Comparison of ENCODE assay signal across 9 mouse cellular contexts in genomic region chrX:20770697-20771381, GRCm38 (mm10). TPM values are rescaled to one million over a fixed set of nuclear protein-coding genes. Genes with fewer than 3 reads are reported as not detected.
A peak's percentile ranks its signal among the peaks of the same experiment; 100 is the strongest.
DNase-seq lines count a peak whose midpoint lies in the region; ATAC-seq and TF ChIP-seq lines count a peak whose summit lies in the region.
"Had no signal": no experiment of that assay in that cellular context is flagged by ENCODE, and none has a peak within 500 bp of the region (broad histone marks: within the 10 kb centered on the region; RNA-seq: fewer than 3 reads in every experiment).

No protein-coding gene starts in this region.

- no peak overlapping the region for H3K4me2 ChIP-seq in embryonic facial prominence, embryonic 14.5 days (ENCODE audit: low read depth, low read length)
- H3K4me2 ChIP-seq in lung, embryonic 16.5 days (ENCODE audit: low read depth, low read length): no peak overlapping the region

- H3K36me3 ChIP-seq in ES-Bruce4 (ENCODE audit: control insufficient read depth, insufficient read depth, low read length, poor library complexity, severe bottlenecking): no peaks in the 10 kb centered on the region
- no peaks in the 10 kb centered on the region for H3K36me3 ChIP-seq in embryonic facial prominence, embryonic 14.5 days (ENCODE audit: control insufficient read depth, insufficient read depth, low read length)
- no peaks in the 10 kb centered on the region for H3K36me3 ChIP-seq in lung, embryonic 16.5 days (ENCODE audit: control insufficient read depth, insufficient read depth, low read length)

- H3K4me1 ChIP-seq in ES-Bruce4 (ENCODE audit: control insufficient read depth, insufficient read depth, low read length): no peaks in the 10 kb centered on the region
- H3K4me1 ChIP-seq in embryonic facial prominence, embryonic 14.5 days (ENCODE audit: control insufficient read depth, insufficient read depth, low read length): no peaks in the 10 kb centered on the region
- H3K4me1 ChIP-seq in lung, embryonic 16.5 days (replicated peaks; ENCODE audit: control insufficient read depth, insufficient read depth, low read length): no peaks in the 10 kb centered on the region

- intact Hi-C loops in heart, postnatal 10 days (cut with DNase I): loop anchor here (1.0 kb wide), 2 partner anchors 109 to 113 kb away; partner anchors contain the start of gene Uba1

- H3K27me3 ChIP-seq in ES-Bruce4 (ENCODE audit: control insufficient read depth, insufficient read depth, low read length, poor library complexity, severe bottlenecking): no peaks in the 10 kb centered on the region
- H3K27me3 ChIP-seq in embryonic facial prominence, embryonic 14.5 days (replicated peaks; ENCODE audit: control insufficient read depth, insufficient read depth, low read length): no peaks in the 10 kb centered on the region
- no peaks in the 10 kb centered on the region for H3K27me3 ChIP-seq in lung, embryonic 16.5 days (ENCODE audit: control insufficient read depth, insufficient read depth, low read depth, low read length)

- H3K27ac ChIP-seq in ES-Bruce4 (ENCODE audit: insufficient read depth, low read length): peak overlapping the region; percentile 94
- H3K27ac ChIP-seq in embryonic facial prominence, embryonic 14.5 days (replicated peaks; ENCODE audit: low read depth, low read length): no peak overlapping the region
- H3K27ac ChIP-seq in lung, embryonic 16.5 days (ENCODE audit: low read length): no peak overlapping the region
- H3K27ac ChIP-seq: macrophage had no signal

- H3K4me3 ChIP-seq in ES-Bruce4 (ENCODE audit: low read depth, low read length): no peak overlapping the region
- no peak overlapping the region for H3K4me3 ChIP-seq in embryonic facial prominence, embryonic 14.5 days (ENCODE audit: low read depth, low read length)
- no peak overlapping the region for H3K4me3 ChIP-seq in lung, embryonic 16.5 days (ENCODE audit: low read length)

- peak; percentile 76; the same call in 1 of the 2 replicates for ATAC-seq in embryonic facial prominence, embryonic 14.5 days (ENCODE audit: low read depth)
- peak; percentile 66; the same call in 1 of the 2 replicates for ATAC-seq in lung, embryonic 16.5 days (ENCODE audit: low read depth)

- no peak for TF ChIP-seq POLR2A in ES-Bruce4 (IDR thresholded peaks at IDR 0.05; ENCODE audit: insufficient read depth, low read length)

- no peak overlapping the region for H3K9ac ChIP-seq in ES-Bruce4 (ENCODE audit: low read depth, poor library complexity, severe bottlenecking)
- H3K9ac ChIP-seq in embryonic facial prominence, embryonic 14.5 days (ENCODE audit: low read depth, low read length): no peak overlapping the region
- no peak overlapping the region for H3K9ac ChIP-seq in lung, embryonic 16.5 days (ENCODE audit: low read length)

- WGBS in embryonic facial prominence, embryonic 14.5 days: 15% methylated on average over 1 of the region's 1 CpGs
- WGBS in lung, embryonic 16.5 days: 4% methylated on average over 1 of the region's 1 CpGs

- peak; percentile 73 for TF ChIP-seq CTCF in ES-Bruce4 (IDR thresholded peaks at IDR 0.05; ENCODE audit: low read depth, low read length)

- TF ChIP-seq EP300 in ES-Bruce4 (IDR thresholded peaks at IDR 0.05; ENCODE audit: insufficient read depth, low read depth, low read length): no peak

- no peaks in the 10 kb centered on the region for H3K9me3 ChIP-seq in ES-Bruce4 (replicated peaks; ENCODE audit: control insufficient read depth, insufficient read depth, low read length, poor library complexity, severe bottlenecking)
- H3K9me3 ChIP-seq in embryonic facial prominence, embryonic 14.5 days (ENCODE audit: control insufficient read depth, low read length): no peaks in the 10 kb centered on the region
- H3K9me3 ChIP-seq in lung, embryonic 16.5 days (ENCODE audit: control insufficient read depth, low read length): no peaks in the 10 kb centered on the region

- peak; percentile 43 to 56 for DNase-seq in adrenal gland, postnatal 4 days (ENCODE audit: low spot score in 2 of 2)
- DNase-seq in embryonic facial prominence, embryonic 14.5 days (ENCODE audit: low spot score): peak; percentile 63
- DNase-seq in heart, postnatal 10 days: peak; percentile 86 to 89
- peak; percentile 74 for DNase-seq in layer of hippocampus, adult 9-10 months (ENCODE audit: low spot score)
- DNase-seq in retina, postnatal 1 day: peak; percentile 74
- peak; percentile 62 to 63 for DNase-seq in urinary bladder, adult 18-20 months (ENCODE audit: low spot score in 2 of 2)

RNA-seq across cellular contexts. Expression of gene Araf, which starts 26.8 kb away (rescaled TPM):
- 62.7 and 68.0 TPM in 2 replicates for polyA plus RNA-seq in ES-Bruce4 (2011; ENCODE audit: insufficient read depth, insufficient read length, low read depth, missing spikeins)
- total RNA-seq in adrenal gland, postnatal 4 days (2021): 100 to 1,000 TPM; 161 to 168 TPM
- 91.1 and 95.0 TPM in 2 replicates for polyA plus RNA-seq in embryonic facial prominence, embryonic 14.5 days (2014; fragmentation: Nextera tagmentation; extraction: Ambion mirVana)
- total RNA-seq in heart, postnatal 10 days (2021): 10 to 100 TPM; 84.4 to 85.1 TPM
- 107 and 118 TPM in 2 replicates for polyA plus RNA-seq in lung, embryonic 16.5 days (2015; fragmentation: Nextera tagmentation; extraction: Ambion mirVana)
